Mouse (Mus musculus) gastrocnemius, postnatal 10 days (tissue): ENCODE data around the gene Aqp9. TPM values are rescaled to one million over a fixed set of nuclear protein-coding genes. Genes with fewer than 3 reads are reported as not detected.

Experiments used
- DNase-seq: peaks from one replicate; pipeline ENCODE4 v3.0.0; 2021; ENCODE audit warnings: mixed read lengths
- long read RNA-seq, 2 experiments: library from polyadenylated mRNA; stranded (forward); transcript quantifications; one replicate each; pipeline ENCODE4 v2.0.0; 2021
- total RNA-seq, 2 experiments: library from RNA; stranded (reverse); gene quantifications; 2 replicates each; pipeline ENCODE4 v1.2.3; 2021

Gene Aqp9
- under 1 TPM in 1 of 2 experiments, not detected in 1; 0.56 TPM for total RNA-seq
- long read RNA-seq, experiment 1: 0 reads
- long read RNA-seq, experiment 2: 0 reads

GRCm38 (mm10) chr9:71168511-71168910 is at the start of gene Aqp9:
Aqp9 (minus strand) TSS chr9:71168682.
- DNase-seq: no peak

- DNase-seq: no peak
Observed at GRCm38 (mm10) chr9:71217793-71218095, 49.3 kb upstream of the Aqp9 start.

GRCm38 (mm10) chr9:71216996-71217792 is 48.7 kb upstream of the Aqp9 start:
- DNase-seq: no peak

GRCm38 (mm10) chr9:71216036-71216995 is 47.8 kb upstream of the Aqp9 start:
- DNase-seq: peak; percentile 30

- peak; percentile 80 for DNase-seq
Observed at GRCm38 (mm10) chr9:71215248-71216035, 47.0 kb upstream of the Aqp9 start, which contains the start of gene Aldh1a2. Aldh1a2 (plus strand) TSS chr9:71215789.

GRCm38 (mm10) chr9:71213636-71214035 is 45.2 kb upstream of the Aqp9 start:
- no peak for DNase-seq

GRCm38 (mm10) chr9:71210870-71211269 is 42.4 kb upstream of the Aqp9 start:
- DNase-seq: peak; percentile 24

- no peak for DNase-seq
Observed at GRCm38 (mm10) chr9:71209299-71209698, 40.8 kb upstream of the Aqp9 start.

GRCm38 (mm10) chr9:71202265-71202664 is 33.8 kb upstream of the Aqp9 start:
- no peak for DNase-seq

- no peak for DNase-seq
Observed at GRCm38 (mm10) chr9:71198826-71199225, 30.3 kb upstream of the Aqp9 start.

- DNase-seq: peak; percentile 75
Observed at GRCm38 (mm10) chr9:71188647-71189415, 20.3 kb upstream of the Aqp9 start.

GRCm38 (mm10) chr9:71187396-71187795 is 18.9 kb upstream of the Aqp9 start:
- DNase-seq: no peak

GRCm38 (mm10) chr9:71185823-71186222 is 17.3 kb upstream of the Aqp9 start:
- no peak for DNase-seq

- no peak for DNase-seq
Observed at GRCm38 (mm10) chr9:71185285-71185684, 16.8 kb upstream of the Aqp9 start.

- no peak for DNase-seq
Observed at GRCm38 (mm10) chr9:71179964-71180700, 11.7 kb upstream of the Aqp9 start.

GRCm38 (mm10) chr9:71179276-71179896 is 10.9 kb upstream of the Aqp9 start:
- no peak for DNase-seq

- DNase-seq: no peak
Observed at GRCm38 (mm10) chr9:71175686-71176085, 7.2 kb upstream of the Aqp9 start.

GRCm38 (mm10) chr9:71174316-71174975 is 6.0 kb upstream of the Aqp9 start:
- DNase-seq: no peak

GRCm38 (mm10) chr9:71173533-71173932 is 5.1 kb upstream of the Aqp9 start:
- DNase-seq: no peak
